Mouse (Mus musculus) intestine, embryonic 16.5 days (tissue): ENCODE results near the gene Tmsb10. TPM values are rescaled to one million over a fixed set of nuclear protein-coding genes. Genes with fewer than 3 reads are reported as not detected.

ENCODE experiments used
- ATAC-seq: fragments of 200-750 bp; cut with Nextera tagmentation; 2 replicates; pipeline ENCODE4 v1.8.0; 2017; ENCODE audit warnings: moderate TSS enrichment, moderate library complexity
- H3K27ac ChIP-seq: fragments of 300-500 bp; sonication (generic); 2 replicates; pipeline ENCODE4 v1.5.1; 2014; ENCODE audit warnings: mild to moderate bottlenecking, low read length
- H3K27me3 ChIP-seq: fragments of 300-500 bp; sonication (generic); replicated peaks from 2 replicates; pipeline ENCODE4 v1.6.1; 2014; ENCODE audit warnings: low read length, control low read depth, mixed read lengths; ENCODE audit not compliant: control insufficient read depth, insufficient read depth
- H3K36me3 ChIP-seq: fragments of 300-500 bp; sonication (generic); 2 replicates; pipeline ENCODE4 v1.6.1; 2014; ENCODE audit warnings: low read length, control low read depth; ENCODE audit not compliant: control insufficient read depth, insufficient read depth
- H3K4me1 ChIP-seq: fragments of 300-500 bp; sonication (generic); 2 replicates; pipeline ENCODE4 v1.6.1; 2014; ENCODE audit warnings: low read length, control low read depth, mixed read lengths; ENCODE audit not compliant: control insufficient read depth, insufficient read depth
- H3K4me2 ChIP-seq: fragments of 300-500 bp; sonication (generic); 2 replicates; pipeline ENCODE4 v1.6.1; 2014; ENCODE audit warnings: low read depth, low read length, control low read depth
- H3K4me3 ChIP-seq: fragments of 300-500 bp; sonication (generic); 2 replicates; pipeline ENCODE4 v1.5.1; 2014; ENCODE audit warnings: mild to moderate bottlenecking, low read length
- H3K9ac ChIP-seq: fragments of 300-500 bp; sonication (generic); 2 replicates; pipeline ENCODE4 v1.6.1; 2014; ENCODE audit warnings: low read depth, low read length
- H3K9me3 ChIP-seq: fragments of 300-500 bp; sonication (generic); 2 replicates; pipeline ENCODE4 v1.6.1; 2016; ENCODE audit warnings: low read length, control low read depth; ENCODE audit not compliant: control insufficient read depth
- WGBS: fragments of 180-500 bp; shearing (Covaris S2); extraction: QIAGEN DNeasy Blood & Tissue Kit; methylation state at CpG from one replicate; pipeline ENCODE4 v1.1.7; 2014; 5-methylcytosine and 5-hydroxymethylcytosine counted together
- polyA plus RNA-seq: library from polyadenylated mRNA; unstranded; fragments of >200 nt; fragmentation: Nextera tagmentation; extraction: Ambion mirVana; gene quantifications from 2 replicates; pipeline ENCODE4 v1.2.1, GENCODE M21; 2015

The Tmsb10 gene
- polyA plus RNA-seq, 1 experiment from 2014 or later = 1,797 TPM

- WGBS = 81% methylated on average over 4 of the region's 4 CpGs
- Histone ChIP-seq H3K9ac (no peak overlapping the region), H3K27ac (no peak overlapping the region), H3K4me1 (peaks cover 11% of the 10 kb centered on the region; the same call in 1 of the 2 replicates), H3K36me3 (no peaks in the 10 kb centered on the region), H3K9me3 (no peaks in the 10 kb centered on the region), H3K27me3 (no peaks in the 10 kb centered on the region), H3K4me2 (no peak overlapping the region), H3K4me3 (no peak overlapping the region)
- no peak for ATAC-seq
Measured at GRCm38 (mm10) chr6:72926031-72926430, 32.5 kb downstream of the Tmsb10 start.

GRCm38 (mm10) chr6:72923381-72923780, 35.2 kb downstream of the Tmsb10 start:
- H3K4me3 ChIP-seq = no peak overlapping the region
- no peaks in the 10 kb centered on the region for H3K27me3 ChIP-seq
- H3K9me3 ChIP-seq = no peaks in the 10 kb centered on the region
- H3K4me1 ChIP-seq = peaks cover 11% of the 10 kb centered on the region; the same call in 1 of the 2 replicates
- H3K36me3 ChIP-seq = no peaks in the 10 kb centered on the region
- H3K27ac ChIP-seq = no peak overlapping the region
- H3K9ac ChIP-seq = no peak overlapping the region
- no peak overlapping the region for H3K4me2 ChIP-seq
- no peak for ATAC-seq
- 89% methylated on average over 8 of the region's 8 CpGs for WGBS

GRCm38 (mm10) chr6:72921081-72921480, 37.5 kb downstream of the Tmsb10 start:
- no peak overlapping the region for H3K27ac ChIP-seq
- no peak overlapping the region for H3K4me3 ChIP-seq
- 90% methylated on average over 3 of the region's 3 CpGs for WGBS
- no peaks in the 10 kb centered on the region for H3K36me3 ChIP-seq
- no peak overlapping the region for H3K4me2 ChIP-seq
- no peaks in the 10 kb centered on the region for H3K27me3 ChIP-seq
- H3K9ac ChIP-seq = no peak overlapping the region
- H3K9me3 ChIP-seq = no peaks in the 10 kb centered on the region
- no peak for ATAC-seq
- no peaks in the 10 kb centered on the region for H3K4me1 ChIP-seq

- Histone ChIP-seq H3K27me3 (no peaks in the 10 kb centered on the region), H3K36me3 (no peaks in the 10 kb centered on the region), H3K4me2 (no peak overlapping the region), H3K4me1 (no peaks in the 10 kb centered on the region), H3K4me3 (no peak overlapping the region), H3K9ac (no peak overlapping the region), H3K9me3 (no peaks in the 10 kb centered on the region), H3K27ac (no peak overlapping the region)
- 72% methylated on average over 9 of the region's 9 CpGs for WGBS
- no peak for ATAC-seq
Measured at GRCm38 (mm10) chr6:72918510-72919033, 40.0 kb downstream of the Tmsb10 start.

- no peaks in the 10 kb centered on the region; the same call in 1 of the 2 replicates for H3K9me3 ChIP-seq
- H3K4me2 ChIP-seq = no peak overlapping the region
- H3K27me3 ChIP-seq = no peaks in the 10 kb centered on the region
- WGBS = 79% methylated on average over 7 of the region's 7 CpGs
- H3K27ac ChIP-seq = no peak overlapping the region
- H3K4me1 ChIP-seq = no peaks in the 10 kb centered on the region
- no peak overlapping the region for H3K9ac ChIP-seq
- ATAC-seq = no peak
- no peaks in the 10 kb centered on the region for H3K36me3 ChIP-seq
- H3K4me3 ChIP-seq = no peak overlapping the region
Measured at GRCm38 (mm10) chr6:72916330-72916729, 42.2 kb downstream of the Tmsb10 start.

- Histone ChIP-seq H3K4me2 (no peak overlapping the region), H3K4me3 (no peak overlapping the region), H3K27me3 (no peaks in the 10 kb centered on the region), H3K27ac (no peak overlapping the region), H3K9me3 (no peaks in the 10 kb centered on the region; the same call in 1 of the 2 replicates), H3K36me3 (no peaks in the 10 kb centered on the region), H3K4me1 (no peaks in the 10 kb centered on the region), H3K9ac (no peak overlapping the region)
- no peak for ATAC-seq
- 79% methylated on average over 6 of the region's 6 CpGs for WGBS
Measured at GRCm38 (mm10) chr6:72914087-72914749, 44.3 kb downstream of the Tmsb10 start.

- Histone ChIP-seq H3K4me1 (no peaks in the 10 kb centered on the region), H3K36me3 (no peaks in the 10 kb centered on the region), H3K27ac (no peak overlapping the region), H3K4me3 (no peak overlapping the region), H3K9ac (no peak overlapping the region), H3K4me2 (no peak overlapping the region), H3K9me3 (no peaks in the 10 kb centered on the region; the same call in 1 of the 2 replicates), H3K27me3 (no peaks in the 10 kb centered on the region)
- WGBS = 63% methylated on average over 4 of the region's 4 CpGs
- no peak for ATAC-seq
Measured at GRCm38 (mm10) chr6:72911261-72911660, 47.3 kb downstream of the Tmsb10 start.

Other genes starting within 250 kb of the Tmsb10 start
- gene Tcf7l1, start 169.5 kb downstream of the Tmsb10 start, polyA plus RNA-seq = 8.5 and 11.2 TPM in 2 replicates
- gene Kcmf1, start 58.8 kb downstream of the Tmsb10 start, polyA plus RNA-seq = 23.8 and 24.6 TPM in 2 replicates